Mouse (Mus musculus): ENCODE data around the gene Gm32742. TPM values are rescaled to one million over a fixed set of nuclear protein-coding genes. Genes with fewer than 3 reads are reported as not detected.
A peak's percentile ranks its signal among the peaks of the same experiment; 100 is the strongest.

The Gm32742 gene
- total RNA-seq, 2 experiments from 2014 or later = not detected

- intact Hi-C loops (cut with DNase I) = no loop called here
- DNase-seq (ENCODE audit: low spot score) = no peak
Measured at GRCm38 (mm10) chr9:51081614-51082013, 83.7 kb downstream of the Gm32742 start.

Small RNA genes lying within 50 kb of the gene (microRNA-seq; reads per million reads assigned to microRNA genes)
- gene Mir34b = 3.9 reads per million, percentile 8 among the genes with 10 or more reads in this experiment
- 91.1 reads per million, percentile 56 among the genes with 10 or more reads in this experiment for gene Mir34c

Other genes with a start within 250 kb of the Gm32742 start
- gene Sik2, start 156.4 kb downstream of the Gm32742 start, total RNA-seq (2021) = 10 to 100 TPM; 22.1 to 25.3 TPM
- not detected for gene Btg4, start 104.6 kb downstream of the Gm32742 start, total RNA-seq (2021)
- gene Layn, start 88.4 kb downstream of the Gm32742 start, total RNA-seq (2021) = 1 to 10 TPM; 6.0 to 7.0 TPM
- gene 4833427G06Rik, start 63.4 kb downstream of the Gm32742 start, total RNA-seq (2021) = not detected
- gene Pou2af1, start 48.2 kb upstream of the Gm32742 start, total RNA-seq (2021) = under 1 TPM; 0.26 to 0.48 TPM
- 1 to 10 TPM in 1 of 2 experiments, under 1 TPM in 1; 0.75 to 1.6 TPM for gene Colca2, start 113.1 kb upstream of the Gm32742 start, total RNA-seq (2021)
- not detected for gene 1810046K07Rik, start 163.4 kb upstream of the Gm32742 start, total RNA-seq (2021)